Mouse (Mus musculus): ENCODE results near the gene Ppef2.

Gene Ppef2

GRCm38 (mm10) chr5:92256218-92256617, at the start of gene Ppef2:
Gene Ppef2 (minus strand): TSS chr5:92256278.
- in situ Hi-C loops (cut with MboI, MseI), result no loop called here

DNA sequence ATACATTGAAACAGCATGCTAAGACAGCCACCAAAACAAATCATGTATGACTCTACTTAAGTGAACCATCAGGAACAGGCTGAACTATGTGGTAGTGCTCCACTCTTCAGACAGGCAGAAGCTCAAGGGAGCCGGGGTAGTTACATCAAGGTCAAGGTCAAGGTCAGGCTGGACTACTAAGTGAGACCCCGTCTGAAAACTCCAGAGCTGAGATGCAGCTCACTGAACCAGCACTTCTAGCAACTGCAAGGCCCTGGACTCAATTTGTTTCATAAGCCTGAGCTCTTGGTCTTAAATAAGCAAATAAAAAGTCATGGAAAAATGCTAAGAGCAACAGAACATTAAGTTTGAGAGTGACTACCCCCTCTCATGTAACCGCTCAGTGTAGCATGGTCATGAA, 48.2 kb upstream of the Ppef2 start:
- in situ Hi-C loops (cut with MboI, MseI), result no loop called here

- in situ Hi-C loops (cut with MboI, MseI), result no loop called here
Measured at GRCm38 (mm10) chr5:92302149-92302840, 46.2 kb upstream of the Ppef2 start.

DNA sequence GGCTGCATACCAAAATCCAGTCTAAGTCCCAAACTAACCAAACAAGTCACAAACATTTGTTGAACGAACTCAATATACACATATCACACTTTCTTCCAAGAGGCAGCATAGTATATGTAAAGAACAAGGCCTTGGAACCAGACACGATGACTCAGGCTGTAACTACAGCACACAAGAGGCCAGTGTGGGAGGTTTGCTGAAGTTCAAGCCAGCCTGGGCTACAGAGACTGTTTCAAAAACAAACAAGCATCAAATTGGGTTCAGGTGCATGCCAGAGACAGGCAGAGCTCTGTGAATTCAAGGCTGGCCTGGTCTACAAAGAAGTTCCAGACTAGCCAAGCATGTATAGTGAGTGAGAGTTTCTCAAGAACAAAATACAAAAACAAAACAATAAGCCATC, 38.4 kb upstream of the Ppef2 start:
- in situ Hi-C loops (cut with MboI, MseI), result no loop called here

- in situ Hi-C loops (cut with MboI, MseI), result no loop called here
Measured at GRCm38 (mm10) chr5:92291652-92292414, 35.8 kb upstream of the Ppef2 start.

GRCm38 (mm10) chr5:92287840-92288239, 31.8 kb upstream of the Ppef2 start:
- in situ Hi-C loops (cut with MboI, MseI), result no loop called here

DNA sequence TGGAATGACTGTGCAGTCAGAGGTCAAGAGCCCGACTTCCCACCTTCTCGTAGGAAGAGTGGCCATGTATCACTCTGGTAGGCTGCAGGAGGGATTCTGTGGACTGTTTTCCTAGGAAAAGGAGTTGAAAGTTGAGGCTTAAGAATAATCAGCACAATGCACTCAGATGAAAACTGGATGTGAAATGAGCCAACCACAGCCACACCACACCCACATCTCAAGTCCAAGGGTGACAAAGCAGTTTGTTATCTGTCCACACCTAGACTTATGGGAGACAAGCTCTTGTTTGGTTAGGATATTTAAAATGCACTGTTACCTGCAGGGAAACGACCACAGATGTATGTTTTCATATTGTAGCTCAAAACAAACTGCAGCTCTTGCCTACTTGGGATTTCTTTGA, 27.0 kb upstream of the Ppef2 start:
- in situ Hi-C loops (cut with MboI, MseI), result no loop called here

GRCm38 (mm10) chr5:92282571-92282970, 26.5 kb upstream of the Ppef2 start:
- in situ Hi-C loops (cut with MboI, MseI), result no loop called here

- in situ Hi-C loops (cut with MboI, MseI), result no loop called here
Measured at GRCm38 (mm10) chr5:92278942-92279537, 23.0 kb upstream of the Ppef2 start.

GRCm38 (mm10) chr5:92277437-92278394, 21.6 kb upstream of the Ppef2 start, which contains the start of gene Naaa:
Gene Naaa (minus strand): TSS chr5:92278170.
- in situ Hi-C loops (cut with MboI, MseI), result no loop called here

GRCm38 (mm10) chr5:92270496-92270895, 14.4 kb upstream of the Ppef2 start:
- in situ Hi-C loops (cut with MboI, MseI), result no loop called here

DNA sequence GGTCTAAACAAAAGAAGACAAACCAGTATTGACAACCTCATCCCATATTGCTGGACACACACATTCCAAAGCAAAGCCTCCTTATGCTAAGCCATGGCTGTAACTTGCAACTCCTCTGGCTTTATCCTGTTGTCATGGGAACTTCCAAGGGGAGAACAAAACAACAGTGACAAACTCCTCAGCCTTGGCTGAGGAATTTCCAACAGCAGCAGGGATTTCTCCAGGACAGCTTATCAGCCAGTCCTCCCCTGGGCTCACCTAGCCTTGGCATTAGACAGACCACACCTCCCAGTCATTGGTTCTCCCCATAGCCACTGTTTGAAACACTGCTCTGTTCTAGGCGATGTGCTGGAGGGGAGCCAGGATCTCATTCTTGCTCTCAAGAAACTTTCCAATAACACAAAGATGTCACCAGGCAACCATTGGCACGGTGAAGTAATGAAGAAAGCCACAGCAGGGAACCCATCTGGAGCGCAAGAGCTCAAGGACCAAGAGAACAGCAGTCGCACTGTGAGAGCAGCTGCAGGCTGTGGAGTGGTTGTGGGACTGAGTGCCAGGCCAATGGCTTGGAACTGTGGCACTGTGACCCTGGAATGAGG, 7.8 kb upstream of the Ppef2 start:
- in situ Hi-C loops (cut with MboI, MseI), result no loop called here

- in situ Hi-C loops (cut with MboI, MseI), result no loop called here
Measured at GRCm38 (mm10) chr5:92262646-92263045, 6.6 kb upstream of the Ppef2 start.

GRCm38 (mm10) chr5:92254476-92254875, 1.6 kb downstream of the Ppef2 start:
- in situ Hi-C loops (cut with MboI, MseI), result no loop called here

GRCm38 (mm10) chr5:92252797-92253343, 3.2 kb downstream of the Ppef2 start:
- in situ Hi-C loops (cut with MboI, MseI), result no loop called here

GRCm38 (mm10) chr5:92252031-92252430, 4.0 kb downstream of the Ppef2 start:
- in situ Hi-C loops (cut with MboI, MseI), result no loop called here

GRCm38 (mm10) chr5:92248614-92249013, 7.5 kb downstream of the Ppef2 start:
- in situ Hi-C loops (cut with MboI, MseI), result no loop called here

GRCm38 (mm10) chr5:92245483-92245882, 10.6 kb downstream of the Ppef2 start:
- in situ Hi-C loops (cut with MboI, MseI), result no loop called here

GRCm38 (mm10) chr5:92244900-92245299, 11.2 kb downstream of the Ppef2 start:
- in situ Hi-C loops (cut with MboI, MseI), result no loop called here

- in situ Hi-C loops (cut with MboI, MseI), result no loop called here
Measured at GRCm38 (mm10) chr5:92240769-92241168, 15.3 kb downstream of the Ppef2 start.

Measured in T-helper 1 cell (primary cell).